Mouse (Mus musculus): ENCODE measurements at regions not wholly inside any gene's neighbourhood (a gene's known extent, or its start where the extent isn't known, plus 50 kb on each side); places are given as distances from the start of the nearest gene placed in this dataset.

GRCm38 (mm10) chr12:28353140-28353539 lies 199.1 kb downstream of the Dcdc2c start:
- H3K79me2 ChIP-seq (ENCODE audit: control insufficient read depth, insufficient read depth, low read length, poor library complexity) = no peaks in the 10 kb centered on the region
- no peak overlapping the region for H3K4me3 ChIP-seq (ENCODE audit: control insufficient read depth in 1 of 2, insufficient read depth in 1 of 2, low read depth in 2 of 2, low read length in 2 of 2)
- no peak overlapping the region for H3K9ac ChIP-seq (ENCODE audit: control insufficient read depth, low read depth, low read length, poor library complexity, severe bottlenecking)
- no peak for DNase-seq (ENCODE audit: low read depth, low spot score)
- H3K27me3 ChIP-seq (ENCODE audit: control insufficient read depth in 1 of 2, insufficient read depth in 2 of 2, low read length in 2 of 2) = no peaks in the 10 kb centered on the region
- no peaks in the 10 kb centered on the region for H3K36me3 ChIP-seq (ENCODE audit: control insufficient read depth in 1 of 2, insufficient read depth in 2 of 2, low read length in 2 of 2)
- TF ChIP-seq ETS1 (IDR thresholded peaks at IDR 0.05; ENCODE audit: low read depth, low read length) (no peak), CHD2 (IDR thresholded peaks at IDR 0.05; ENCODE audit: low read length) (no peak), ZMIZ1 (IDR thresholded peaks at IDR 0.05; ENCODE audit: low read depth, low read length) (no peak), GABPA (IDR thresholded peaks at IDR 0.05; ENCODE audit: low read depth, low read length) (no peak), EP300 (IDR thresholded peaks at IDR 0.05; ENCODE audit: low read depth in 1 of 2, low read length in 2 of 2) (no peak), BHLHE40 (IDR thresholded peaks at IDR 0.05; ENCODE audit: borderline replicate concordance, low read depth, low read length) (no peak), RCOR1 (IDR thresholded peaks at IDR 0.05; ENCODE audit: low read depth, low read length) (no peak), JUND (IDR thresholded peaks at IDR 0.05; ENCODE audit: low read depth, low read length) (no peak), CHD1 (IDR thresholded peaks at IDR 0.05; ENCODE audit: low read depth, low read length) (no peak), MEF2A (IDR thresholded peaks at IDR 0.05; ENCODE audit: extremely low read depth, insufficient replicate concordance, low read depth, low read length, poor library complexity, severe bottlenecking) (no peak), ZC3H11A (IDR thresholded peaks at IDR 0.05; ENCODE audit: low read depth, low read length) (no peak), MYB (IDR thresholded peaks at IDR 0.05; ENCODE audit: low read depth, low read length) (no peak), GATA1 (IDR thresholded peaks at IDR 0.05; ENCODE audit: low read depth, low read length) (no peak), USF1 (IDR thresholded peaks at IDR 0.05; ENCODE audit: low read depth, low read length) (no peak), ELF1 (IDR thresholded peaks at IDR 0.05; ENCODE audit: low read depth, low read length) (no peak), TAL1 (IDR thresholded peaks at IDR 0.05; ENCODE audit: low read length) (no peak), POLR2A (IDR thresholded peaks at IDR 0.05; ENCODE audit: control insufficient read depth in 1 of 2, insufficient read depth in 1 of 2, low read depth in 1 of 2, low read length in 2 of 2, poor library complexity in 1 of 2) (no peak), ZNF384 (IDR thresholded peaks at IDR 0.05; ENCODE audit: low read depth, low read length) (no peak), POLR2AphosphoS2 (IDR thresholded peaks at IDR 0.05; ENCODE audit: low read length) (no peak)
- no peaks in the 10 kb centered on the region for H3K9me3 ChIP-seq (replicated peaks; ENCODE audit: insufficient read depth, low read length)
- no peak overlapping the region for H3K27ac ChIP-seq (ENCODE audit: control insufficient read depth, low read depth, low read length)
- no peaks in the 10 kb centered on the region for H3K4me1 ChIP-seq (ENCODE audit: control insufficient read depth in 1 of 2, insufficient read depth in 2 of 2, low read length in 2 of 2)

DNA sequence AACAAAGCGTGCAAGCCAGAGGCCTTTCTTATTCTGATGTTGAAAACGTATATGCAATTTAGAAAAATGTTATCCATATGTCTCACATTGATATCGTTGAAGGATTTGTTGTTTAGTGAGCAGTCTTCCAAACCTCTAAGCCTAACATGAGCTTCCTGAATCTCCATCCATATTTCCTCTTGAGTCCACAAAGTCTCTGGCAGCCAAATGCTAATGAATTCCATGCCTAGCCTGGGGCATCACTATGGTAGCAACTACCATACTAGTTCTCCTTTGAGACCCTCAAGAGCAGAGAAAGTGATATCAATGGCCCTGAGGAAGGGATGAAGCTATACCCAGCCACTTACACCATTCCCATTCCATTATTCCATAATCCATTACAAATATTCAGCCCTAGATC lies 199.6 kb downstream of the Dcdc2c start:
- Histone ChIP-seq H3K79me2 (ENCODE audit: control insufficient read depth, insufficient read depth, low read length, poor library complexity) (no peaks in the 10 kb centered on the region), H3K9me3 (replicated peaks; ENCODE audit: insufficient read depth, low read length) (no peaks in the 10 kb centered on the region), H3K27ac (ENCODE audit: control insufficient read depth, low read depth, low read length) (no peak overlapping the region), H3K27me3 (ENCODE audit: control insufficient read depth in 1 of 2, insufficient read depth in 2 of 2, low read length in 2 of 2) (no peaks in the 10 kb centered on the region), H3K36me3 (ENCODE audit: control insufficient read depth in 1 of 2, insufficient read depth in 2 of 2, low read length in 2 of 2) (no peaks in the 10 kb centered on the region), H3K4me1 (ENCODE audit: control insufficient read depth in 1 of 2, insufficient read depth in 2 of 2, low read length in 2 of 2) (no peaks in the 10 kb centered on the region), H3K4me3 (ENCODE audit: control insufficient read depth in 1 of 2, insufficient read depth in 1 of 2, low read depth in 2 of 2, low read length in 2 of 2) (no peak overlapping the region), H3K9ac (ENCODE audit: control insufficient read depth, low read depth, low read length, poor library complexity, severe bottlenecking) (no peak overlapping the region)
- no peak for TF ChIP-seq POLR2AphosphoS5 (IDR thresholded peaks at IDR 0.05; ENCODE audit: borderline replicate concordance, low read depth, low read length)
- DNase-seq (ENCODE audit: low read depth, low spot score) = no peak

Measured in MEL (cell line).